Mouse (Mus musculus) adrenal gland, postnatal 10 days (tissue): ENCODE data around the gene Alkbh1. TPM values are rescaled to one million over a fixed set of nuclear protein-coding genes. Genes with fewer than 3 reads are reported as not detected.

Source experiments
- DNase-seq: peaks from one replicate; pipeline ENCODE4 v3.0.0; 2021; ENCODE audit warnings: mixed read lengths
- total RNA-seq, 2 experiments: library from RNA; stranded (reverse); gene quantifications; 2 replicates each; pipeline ENCODE4 v1.2.3; 2021

Alkbh1 gene
- total RNA-seq, 2 experiments from 2014 or later: 23.9 to 24.3 TPM

GRCm38 (mm10) chr12:87419974-87420485, 23.8 kb downstream of the Alkbh1 start:
- no peak for DNase-seq

GRCm38 (mm10) chr12:87418921-87419320, 24.9 kb downstream of the Alkbh1 start:
- no peak for DNase-seq

- peak; percentile 79 for DNase-seq
These were observed 27.1 kb downstream of the Alkbh1 start for GRCm38 (mm10) chr12:87416690-87417089.

- no peak for DNase-seq
These were observed 28.5 kb downstream of the Alkbh1 start for GRCm38 (mm10) chr12:87415358-87415757.

- peak; percentile 85 for DNase-seq
These were observed 30.5 kb downstream of the Alkbh1 start for GRCm38 (mm10) chr12:87413179-87413790.

- DNase-seq: no peak
These were observed 32.8 kb downstream of the Alkbh1 start for GRCm38 (mm10) chr12:87410999-87411398.

- DNase-seq: no peak
These were observed 34.7 kb downstream of the Alkbh1 start for GRCm38 (mm10) chr12:87409123-87409522.

- DNase-seq: peak; percentile 68
These were observed 35.8 kb downstream of the Alkbh1 start for GRCm38 (mm10) chr12:87407869-87408605.

- no peak for DNase-seq
These were observed 38.1 kb downstream of the Alkbh1 start for GRCm38 (mm10) chr12:87405721-87406120.

GRCm38 (mm10) chr12:87405165-87405564, 38.7 kb downstream of the Alkbh1 start:
- DNase-seq: no peak

GRCm38 (mm10) chr12:87401883-87402282, 41.9 kb downstream of the Alkbh1 start:
- DNase-seq: no peak

GRCm38 (mm10) chr12:87399119-87399819, 44.5 kb downstream of the Alkbh1 start:
- DNase-seq: no peak

- peak; percentile 57 for DNase-seq
These were observed 45.9 kb downstream of the Alkbh1 start for GRCm38 (mm10) chr12:87397811-87398417.

GRCm38 (mm10) chr12:87397126-87397525, 46.7 kb downstream of the Alkbh1 start:
- DNase-seq: no peak

GRCm38 (mm10) chr12:87394316-87394715, 49.5 kb downstream of the Alkbh1 start:
- DNase-seq: no peak

GRCm38 (mm10) chr12:87393447-87394145, 50.2 kb downstream of the Alkbh1 start:
- peak; percentile 42 for DNase-seq

- no peak for DNase-seq
These were observed 52.5 kb downstream of the Alkbh1 start for GRCm38 (mm10) chr12:87391355-87391754.

- no peak for DNase-seq
These were observed 54.6 kb downstream of the Alkbh1 start for GRCm38 (mm10) chr12:87389231-87389630.

- peak; percentile 100 for DNase-seq
These were observed 55.6 kb downstream of the Alkbh1 start, which contains the start of gene Sptlc2 for GRCm38 (mm10) chr12:87388122-87388774. TSS of gene Sptlc2 (minus strand) at chr12:87388355.

- DNase-seq: peak; percentile 49
These were observed 56.4 kb downstream of the Alkbh1 start for GRCm38 (mm10) chr12:87387171-87388121.
